Mouse (Mus musculus) cortical plate, adult 2 months (tissue): ENCODE data around the gene Cux2. TPM values are rescaled to one million over a fixed set of nuclear protein-coding genes. Genes with fewer than 3 reads are reported as not detected.

Experiments
- H3K27ac ChIP-seq: fragments of 200-500 bp; 2 replicates; pipeline ENCODE4 v1.5.1; 2012; ENCODE audit warnings: low read length, control low read depth, inconsistent platforms; ENCODE audit not compliant: insufficient read depth
- H3K4me1 ChIP-seq: fragments of 200-500 bp; 2 replicates; pipeline ENCODE4 v1.6.1; 2011; ENCODE audit warnings: low read length; ENCODE audit not compliant: control insufficient read depth, insufficient read depth
- H3K4me3 ChIP-seq: fragments of 200-500 bp; 2 replicates; pipeline ENCODE4 v1.5.1; 2011; ENCODE audit warnings: mild to moderate bottlenecking, low read length, control low read depth; ENCODE audit not compliant: insufficient read depth
- CTCF ChIP-seq: fragments of 200-500 bp; IDR thresholded peaks from 2 replicates; pipeline ENCODE4 v1.5.1; 2011; ENCODE audit warnings: mild to moderate bottlenecking, control low read depth, low read length; ENCODE audit not compliant: insufficient read depth; ENCODE audit errors: extremely low read depth
- POLR2A ChIP-seq: fragments of 200-500 bp; IDR thresholded peaks from 2 replicates; pipeline ENCODE4 v1.6.1; 2011; ENCODE audit warnings: mild to moderate bottlenecking, low read length, control low read depth; ENCODE audit not compliant: insufficient read depth; ENCODE audit errors: extremely low read depth
- polyA plus RNA-seq: library from polyadenylated mRNA; depleted of rRNA; stranded (reverse); fragments of >200 nt; gene quantifications from 2 replicates; pipeline ENCODE4 v1.2.3, GENCODE M21; 2012

Cux2 gene
- polyA plus RNA-seq, 1 experiment, result 109 TPM

- no peak overlapping the region for H3K27ac ChIP-seq
- no peak overlapping the region for H3K4me3 ChIP-seq
- TF ChIP-seq CTCF (no peak), POLR2A (no peak)
- peaks cover 5% of the 10 kb centered on the region; the same call in 1 of the 2 replicates for H3K4me1 ChIP-seq
These were observed 12.6 kb upstream of the Cux2 start for GRCm38 (mm10) chr5:122062479-122062878.

GRCm38 (mm10) chr5:122060767-122061333, 10.9 kb upstream of the Cux2 start:
- peaks cover 5% of the 10 kb centered on the region; the same call in 1 of the 2 replicates for H3K4me1 ChIP-seq
- TF ChIP-seq POLR2A (no peak), CTCF (no peak)
- H3K4me3 ChIP-seq, result no peak overlapping the region
- no peak overlapping the region for H3K27ac ChIP-seq

GRCm38 (mm10) chr5:122059060-122060017, 9.4 kb upstream of the Cux2 start:
- TF ChIP-seq CTCF (peak; percentile 78), POLR2A (no peak)
- no peak overlapping the region for H3K4me3 ChIP-seq

GRCm38 (mm10) chr5:122057622-122058021, 7.7 kb upstream of the Cux2 start:
- no peak overlapping the region for H3K4me3 ChIP-seq
- H3K27ac ChIP-seq, result no peak overlapping the region
- TF ChIP-seq CTCF (peak; percentile 16; the same call in 1 of the 2 replicates), POLR2A (no peak)
- H3K4me1 ChIP-seq, result peaks cover under 1% of the 10 kb centered on the region; the same call in 1 of the 2 replicates

More at GRCm38 (mm10) chr5:122059060-122060017, 9.4 kb upstream of the Cux2 start:
- peaks cover 5% of the 10 kb centered on the region; the same call in 1 of the 2 replicates for H3K4me1 ChIP-seq
- no peak overlapping the region for H3K27ac ChIP-seq

- Histone ChIP-seq H3K4me3 (no peak overlapping the region), H3K4me1 (no peaks in the 10 kb centered on the region), H3K27ac (no peak overlapping the region)
- TF ChIP-seq CTCF, result no peak
- no peak for TF ChIP-seq POLR2A
These were observed 6.7 kb upstream of the Cux2 start for GRCm38 (mm10) chr5:122056557-122056956.

- H3K27ac ChIP-seq, result 0 out of 2 replicates have a peak overlapping the region, but pooled peaks have one; percentile 24
- TF ChIP-seq CTCF (no peak), POLR2A (peak; percentile 28; the same call in 1 of the 2 replicates)
- 0 out of 2 replicates have a peak overlapping the region, but pooled peaks have one; percentile 18 for H3K4me3 ChIP-seq
- H3K4me1 ChIP-seq, result 0 out of 2 replicates have a peak, but pooled peaks cover 1% of the 10 kb centered on the region
These were observed 4.4 kb upstream of the Cux2 start for GRCm38 (mm10) chr5:122054130-122054843.

GRCm38 (mm10) chr5:122053587-122053986, 3.7 kb upstream of the Cux2 start:
- Histone ChIP-seq H3K27ac (no peak overlapping the region), H3K4me3 (no peak overlapping the region), H3K4me1 (0 out of 2 replicates have a peak, but pooled peaks cover 1% of the 10 kb centered on the region)
- TF ChIP-seq CTCF (no peak), POLR2A (no peak)

GRCm38 (mm10) chr5:122050832-122051105, 867 bp upstream of the Cux2 start:
- TF ChIP-seq CTCF, result no peak
- no peak for TF ChIP-seq POLR2A
- H3K4me3 ChIP-seq, result no peak overlapping the region
- H3K4me1 ChIP-seq, result 0 out of 2 replicates have a peak, but pooled peaks cover 1% of the 10 kb centered on the region
- no peak overlapping the region for H3K27ac ChIP-seq

GRCm38 (mm10) chr5:122049664-122050016, 262 bp downstream of the Cux2 start:
- peaks cover 1% of the 10 kb centered on the region; the same call in 1 of the 2 replicates for H3K4me1 ChIP-seq
- H3K4me3 ChIP-seq, result peak overlapping the region; percentile 61
- no peak overlapping the region for H3K27ac ChIP-seq
- TF ChIP-seq CTCF (no peak), POLR2A (no peak)
